Mouse (Mus musculus): ENCODE measurements around the gene Pbx3. TPM values are rescaled to one million over a fixed set of nuclear protein-coding genes. Genes with fewer than 3 reads are reported as not detected.
A peak's percentile ranks its signal among the peaks of the same experiment; 100 is the strongest.

Gene Pbx3
- polyA plus RNA-seq (2015; fragmentation: Nextera tagmentation; extraction: Ambion mirVana), result 19.2 and 20.8 TPM in 2 replicates

- Histone ChIP-seq H3K4me1 (ENCODE audit: control insufficient read depth, insufficient read depth, low read length) (peaks cover 9% of the 10 kb centered on the region; the same call in 1 of the 2 replicates), H3K4me3 (replicated peaks; ENCODE audit: low read length) (peak within 1 kb of the TSS; percentile 93), H3K9ac (ENCODE audit: low read length) (peak within 1 kb of the TSS; percentile 97), H3K4me2 (ENCODE audit: low read depth, low read length) (peak within 1 kb of the TSS; percentile 99), H3K36me3 (ENCODE audit: control insufficient read depth, insufficient read depth, low read length) (no peaks in the 10 kb centered on the region), H3K9me3 (replicated peaks; ENCODE audit: control insufficient read depth, low read length) (no peaks in the 10 kb centered on the region), H3K27ac (ENCODE audit: low read length) (peak within 1 kb of the TSS; percentile 95), H3K27me3 (ENCODE audit: control insufficient read depth, insufficient read depth, low read length) (no peaks in the 10 kb centered on the region)
- under 1% methylated on average over 76 of the region's 102 CpGs for WGBS
- ATAC-seq (ENCODE audit: insufficient read depth, low FRiP score), result peak; percentile 92
Measured at GRCm38 (mm10) chr2:34372305-34373301, at the start of gene Pbx3. Gene Pbx3, minus strand, starts transcription at chr2:34373142.

DNA sequence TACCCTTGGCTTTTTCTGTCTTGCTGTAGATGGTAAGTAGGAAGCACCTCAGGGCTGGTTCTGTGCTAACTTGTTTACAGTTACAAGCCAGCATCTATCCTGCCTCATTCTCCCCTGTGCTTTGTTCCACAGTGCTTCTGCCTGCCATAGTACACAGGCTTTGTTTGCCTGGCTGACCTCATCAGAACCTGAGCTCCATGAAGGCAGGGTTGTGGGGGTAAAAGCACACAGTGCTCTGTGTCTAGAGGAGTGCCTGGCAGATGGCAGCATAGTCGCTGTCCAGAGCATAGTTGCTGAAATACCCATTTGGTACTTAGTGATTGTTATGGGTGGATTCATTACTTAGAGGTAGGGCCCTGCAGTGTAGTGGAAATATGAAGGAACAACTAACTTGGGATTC, 47.3 kb upstream of the Pbx3 start:
- H3K4me1 ChIP-seq (ENCODE audit: control insufficient read depth, insufficient read depth, low read length), result 0 out of 2 replicates have a peak, but pooled peaks cover 2% of the 10 kb centered on the region
- 44% methylated on average over 1 of the region's 1 CpGs for WGBS
- no peaks in the 10 kb centered on the region for H3K27me3 ChIP-seq (ENCODE audit: control insufficient read depth, insufficient read depth, low read length)
- H3K9ac ChIP-seq (ENCODE audit: low read length), result no peak overlapping the region
- H3K9me3 ChIP-seq (replicated peaks; ENCODE audit: control insufficient read depth, low read length), result no peaks in the 10 kb centered on the region
- no peak overlapping the region for H3K4me3 ChIP-seq (replicated peaks; ENCODE audit: low read length)
- ATAC-seq (ENCODE audit: insufficient read depth, low FRiP score), result no peak
- no peak overlapping the region for H3K4me2 ChIP-seq (ENCODE audit: low read depth, low read length)
- H3K27ac ChIP-seq (ENCODE audit: low read length), result no peak overlapping the region
- H3K36me3 ChIP-seq (ENCODE audit: control insufficient read depth, insufficient read depth, low read length), result no peaks in the 10 kb centered on the region

DNA sequence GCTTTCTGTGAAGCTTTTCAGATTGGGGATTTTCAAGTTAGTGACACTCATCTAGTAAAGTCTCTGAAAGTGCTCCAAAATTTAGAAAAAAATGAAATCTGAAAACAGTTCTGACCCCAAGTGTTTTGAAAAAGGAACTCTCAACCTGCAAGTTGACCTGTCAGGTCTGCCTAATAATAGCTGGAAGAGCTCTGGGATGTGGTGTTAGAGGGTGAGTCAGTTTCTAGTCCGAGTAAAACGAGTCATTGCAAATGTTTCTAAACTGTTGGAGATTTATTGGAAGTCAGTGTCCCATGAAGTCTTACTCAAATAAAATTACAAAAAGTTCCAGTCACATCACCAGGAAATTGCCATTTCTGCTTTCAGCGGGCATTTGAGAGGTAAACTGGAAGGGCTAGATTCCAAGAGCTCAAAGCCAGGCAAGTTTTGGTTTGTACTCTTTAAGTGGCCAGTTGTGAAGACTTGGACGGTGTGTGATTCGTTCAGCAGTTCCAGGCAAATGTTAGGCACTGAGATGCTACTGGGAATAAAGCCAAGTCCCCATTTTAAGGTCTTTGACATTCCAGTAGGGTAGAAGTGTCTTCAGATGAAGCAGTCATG, 36.9 kb upstream of the Pbx3 start:
- no peaks in the 10 kb centered on the region for H3K27me3 ChIP-seq (ENCODE audit: control insufficient read depth, insufficient read depth, low read length)
- H3K27ac ChIP-seq (ENCODE audit: low read length), result peak overlapping the region; percentile 47
- H3K9ac ChIP-seq (ENCODE audit: low read length), result no peak overlapping the region
- 66% methylated on average over 5 of the region's 5 CpGs for WGBS
- H3K36me3 ChIP-seq (ENCODE audit: control insufficient read depth, insufficient read depth, low read length), result no peaks in the 10 kb centered on the region
- H3K4me1 ChIP-seq (ENCODE audit: control insufficient read depth, insufficient read depth, low read length), result peaks cover 13% of the 10 kb centered on the region
- no peaks in the 10 kb centered on the region for H3K9me3 ChIP-seq (replicated peaks; ENCODE audit: control insufficient read depth, low read length)
- no peak overlapping the region for H3K4me3 ChIP-seq (replicated peaks; ENCODE audit: low read length)
- H3K4me2 ChIP-seq (ENCODE audit: low read depth, low read length), result no peak overlapping the region
- ATAC-seq (ENCODE audit: insufficient read depth, low FRiP score), result no peak

DNA sequence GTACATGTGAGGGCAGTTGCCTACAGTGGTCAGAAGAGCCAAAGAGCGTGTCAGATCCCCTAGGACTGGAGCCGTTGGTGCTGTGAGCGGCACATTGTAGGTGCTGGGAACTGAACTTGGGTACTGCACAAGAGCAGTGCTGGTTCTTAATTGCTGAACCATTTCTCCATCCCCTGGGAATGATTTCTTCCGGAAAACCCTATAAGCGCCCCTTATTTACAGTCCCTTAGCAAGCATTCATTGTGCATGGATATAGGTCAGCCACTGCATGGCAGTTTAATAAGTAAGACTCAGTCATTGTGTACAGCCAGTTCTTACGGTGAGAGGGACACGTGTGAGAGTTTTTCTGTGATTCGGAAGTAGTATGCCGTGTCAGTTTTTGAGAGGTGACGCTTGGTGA, 35.4 kb upstream of the Pbx3 start:
- 95% methylated on average over 10 of the region's 10 CpGs for WGBS
- Histone ChIP-seq H3K4me1 (ENCODE audit: control insufficient read depth, insufficient read depth, low read length) (peaks cover 13% of the 10 kb centered on the region), H3K4me2 (ENCODE audit: low read depth, low read length) (no peak overlapping the region), H3K27me3 (ENCODE audit: control insufficient read depth, insufficient read depth, low read length) (no peaks in the 10 kb centered on the region), H3K4me3 (replicated peaks; ENCODE audit: low read length) (no peak overlapping the region), H3K9me3 (replicated peaks; ENCODE audit: control insufficient read depth, low read length) (no peaks in the 10 kb centered on the region), H3K36me3 (ENCODE audit: control insufficient read depth, insufficient read depth, low read length) (no peaks in the 10 kb centered on the region), H3K9ac (ENCODE audit: low read length) (0 out of 2 replicates have a peak overlapping the region, but pooled peaks have one; percentile 96), H3K27ac (ENCODE audit: low read length) (no peak overlapping the region)
- ATAC-seq (ENCODE audit: insufficient read depth, low FRiP score), result no peak

DNA sequence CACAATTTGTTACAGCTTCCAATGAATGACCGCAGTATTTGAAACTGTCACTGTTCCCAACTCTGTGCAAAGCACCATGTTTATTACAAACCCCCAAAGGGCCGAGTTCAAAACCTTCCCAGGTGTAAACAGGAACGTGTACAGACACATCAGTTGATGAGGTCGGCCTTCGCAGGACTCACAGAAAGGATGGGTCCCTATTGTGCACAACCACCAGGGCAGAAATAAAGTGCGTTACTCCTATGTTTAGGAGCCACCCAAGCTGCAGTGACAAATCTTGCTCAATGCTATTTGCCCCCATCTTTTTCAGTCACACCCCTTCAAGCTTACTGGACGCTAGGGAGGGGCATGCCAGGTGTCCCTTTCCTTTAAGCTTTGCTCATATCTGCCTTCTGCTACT, 34.7 kb upstream of the Pbx3 start:
- no peak for ATAC-seq (ENCODE audit: insufficient read depth, low FRiP score)
- peak overlapping the region; percentile 97 for H3K4me3 ChIP-seq (replicated peaks; ENCODE audit: low read length)
- no peak overlapping the region for H3K27ac ChIP-seq (ENCODE audit: low read length)
- H3K36me3 ChIP-seq (ENCODE audit: control insufficient read depth, insufficient read depth, low read length), result no peaks in the 10 kb centered on the region
- H3K4me1 ChIP-seq (ENCODE audit: control insufficient read depth, insufficient read depth, low read length), result peaks cover 13% of the 10 kb centered on the region
- no peaks in the 10 kb centered on the region for H3K9me3 ChIP-seq (replicated peaks; ENCODE audit: control insufficient read depth, low read length)
- H3K4me2 ChIP-seq (ENCODE audit: low read depth, low read length), result peak overlapping the region; percentile 77
- no peaks in the 10 kb centered on the region for H3K27me3 ChIP-seq (ENCODE audit: control insufficient read depth, insufficient read depth, low read length)
- H3K9ac ChIP-seq (ENCODE audit: low read length), result peak overlapping the region; percentile 96
- 34% methylated on average over 7 of the region's 7 CpGs for WGBS

- ATAC-seq (ENCODE audit: insufficient read depth, low FRiP score), result peak; percentile 98
- Histone ChIP-seq H3K4me3 (replicated peaks; ENCODE audit: low read length) (peak within 1 kb of the TSS; percentile 97), H3K4me1 (ENCODE audit: control insufficient read depth, insufficient read depth, low read length) (peaks cover 13% of the 10 kb centered on the region), H3K4me2 (ENCODE audit: low read depth, low read length) (peak within 1 kb of the TSS; percentile 77), H3K27ac (ENCODE audit: low read length) (peak within 1 kb of the TSS; percentile 68), H3K9me3 (replicated peaks; ENCODE audit: control insufficient read depth, low read length) (no peaks in the 10 kb centered on the region), H3K9ac (ENCODE audit: low read length) (peak within 1 kb of the TSS; percentile 96), H3K36me3 (ENCODE audit: control insufficient read depth, insufficient read depth, low read length) (no peaks in the 10 kb centered on the region), H3K27me3 (ENCODE audit: control insufficient read depth, insufficient read depth, low read length) (no peaks in the 10 kb centered on the region)
- WGBS, result under 1% methylated on average over 63 of the region's 68 CpGs
Measured at GRCm38 (mm10) chr2:34406601-34407464, 33.9 kb upstream of the Pbx3 start, which contains the start of gene Mapkap1. Gene Mapkap1, plus strand, starts transcription at chr2:34406771.

DNA sequence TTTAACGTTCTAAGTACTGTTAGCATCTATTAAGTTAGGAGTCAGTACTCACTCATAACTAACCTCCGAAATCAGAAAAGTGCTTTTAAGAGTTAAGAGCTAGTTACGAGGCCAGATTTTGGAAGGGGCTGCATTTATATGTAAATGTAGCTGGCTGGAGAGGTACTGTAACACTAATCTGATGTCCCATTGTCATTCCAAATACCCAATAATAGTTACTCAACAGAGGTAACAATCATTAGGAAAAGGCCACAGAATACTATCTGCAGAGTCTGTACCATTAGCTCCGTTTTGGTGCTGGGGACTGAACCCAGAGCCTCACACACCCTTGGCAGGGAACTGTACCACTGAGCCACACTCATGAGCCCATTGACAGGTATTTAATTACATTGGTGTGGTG, 26.6 kb upstream of the Pbx3 start:
- no peak for ATAC-seq (ENCODE audit: insufficient read depth, low FRiP score)
- Histone ChIP-seq H3K4me2 (ENCODE audit: low read depth, low read length) (no peak overlapping the region), H3K36me3 (ENCODE audit: control insufficient read depth, insufficient read depth, low read length) (no peaks in the 10 kb centered on the region), H3K4me1 (ENCODE audit: control insufficient read depth, insufficient read depth, low read length) (no peaks in the 10 kb centered on the region), H3K4me3 (replicated peaks; ENCODE audit: low read length) (no peak overlapping the region), H3K9ac (ENCODE audit: low read length) (no peak overlapping the region), H3K27me3 (ENCODE audit: control insufficient read depth, insufficient read depth, low read length) (no peaks in the 10 kb centered on the region), H3K9me3 (replicated peaks; ENCODE audit: control insufficient read depth, low read length) (no peaks in the 10 kb centered on the region), H3K27ac (ENCODE audit: low read length) (no peak overlapping the region)
- 67% methylated on average over 4 of the region's 4 CpGs for WGBS

DNA sequence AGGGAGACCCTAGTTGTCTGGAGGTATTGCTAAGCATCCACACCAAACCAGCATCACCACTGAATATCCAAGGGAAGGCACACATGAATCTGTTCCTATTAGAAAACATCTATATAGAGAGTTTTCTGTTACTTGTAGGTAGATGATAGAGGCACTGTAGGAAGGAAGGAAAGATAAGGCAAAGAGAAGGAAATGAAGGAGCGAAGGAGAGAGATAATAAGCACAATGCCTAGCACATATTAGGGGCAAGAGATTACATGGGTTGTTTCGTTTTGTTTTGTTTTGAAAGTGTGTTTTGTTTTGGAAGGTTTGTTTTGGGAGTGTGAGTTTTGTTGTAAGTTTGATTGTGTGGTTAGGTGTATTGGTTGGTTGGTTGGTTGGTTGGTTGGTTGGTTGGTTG, 6.0 kb upstream of the Pbx3 start:
- 73% methylated on average over 2 of the region's 2 CpGs for WGBS
- no peaks in the 10 kb centered on the region for H3K36me3 ChIP-seq (ENCODE audit: control insufficient read depth, insufficient read depth, low read length)
- H3K27me3 ChIP-seq (ENCODE audit: control insufficient read depth, insufficient read depth, low read length), result no peaks in the 10 kb centered on the region
- no peak overlapping the region for H3K27ac ChIP-seq (ENCODE audit: low read length)
- ATAC-seq (ENCODE audit: insufficient read depth, low FRiP score), result no peak
- no peaks in the 10 kb centered on the region for H3K4me1 ChIP-seq (ENCODE audit: control insufficient read depth, insufficient read depth, low read length)
- H3K9me3 ChIP-seq (replicated peaks; ENCODE audit: control insufficient read depth, low read length), result no peaks in the 10 kb centered on the region
- H3K4me2 ChIP-seq (ENCODE audit: low read depth, low read length), result no peak overlapping the region
- no peak overlapping the region for H3K4me3 ChIP-seq (replicated peaks; ENCODE audit: low read length)
- H3K9ac ChIP-seq (ENCODE audit: low read length), result no peak overlapping the region

Data from stomach, embryonic 16.5 days (tissue).